Mouse (Mus musculus) CH12.LX (cell line): ENCODE results near the gene Cd300e. TPM values are rescaled to one million over a fixed set of nuclear protein-coding genes. Genes with fewer than 3 reads are reported as not detected.

ENCODE experiments used
- DNase-seq: peaks from one replicate; pipeline ENCODE4 v3.0.0-alpha.2; 2013; ENCODE audit errors: extremely low read depth
- H3K27ac ChIP-seq: 2 replicates; pipeline ENCODE4 v1.5.1; 2012; ENCODE audit warnings: low read depth, mild to moderate bottlenecking, control low read depth, moderate library complexity; ENCODE audit not compliant: insufficient read depth
- H3K27me3 ChIP-seq: replicated peaks from 2 replicates; pipeline ENCODE3; 2012; ENCODE audit warnings: inconsistent platforms
- H3K36me3 ChIP-seq, 2 experiments: replicated peaks in 1 of 2; 2 replicates each; pipeline versions ENCODE3 to v1.6.1; 2012; ENCODE audit warnings: inconsistent platforms in 1 of 2, low read length in 1 of 2, mild to moderate bottlenecking in 1 of 2, mixed read lengths in 1 of 2, moderate library complexity in 1 of 2; ENCODE audit not compliant: control insufficient read depth in 1 of 2, insufficient read depth in 1 of 2
- H3K4me1 ChIP-seq, 2 experiments: 2 replicates each; pipeline ENCODE4 v1.6.1; 2012; ENCODE audit warnings: inconsistent platforms in 1 of 2, moderate library complexity in 1 of 2; ENCODE audit not compliant: insufficient read depth in 2 of 2, control insufficient read depth in 1 of 2
- H3K4me2 ChIP-seq: 2 replicates; pipeline ENCODE4 v1.6.1; 2012; ENCODE audit warnings: low read depth, mild to moderate bottlenecking, control low read depth; ENCODE audit not compliant: poor library complexity, insufficient read depth, severe bottlenecking
- H3K4me3 ChIP-seq, 3 experiments: fragments of 150-350 bp in 1 of 3; sonication (generic) in 1 of 3; replicated peaks in 1 of 3; 2 replicates each; pipeline versions ENCODE3 to v1.5.1; 2011 to 2012; ENCODE audit warnings: low read depth in 2 of 3, low read length in 2 of 3, mild to moderate bottlenecking in 2 of 3, moderate library complexity in 2 of 3, control low read depth in 1 of 3, improper control_type of control experiment in 1 of 3, inconsistent platforms in 1 of 3, mixed read lengths in 1 of 3; ENCODE audit not compliant: poor library complexity in 1 of 3
- H3K79me2 ChIP-seq: replicated peaks from 2 replicates; pipeline ENCODE4 v1.6.1; 2012; ENCODE audit warnings: mild to moderate bottlenecking, moderate library complexity; ENCODE audit not compliant: control insufficient read depth, poor library complexity, insufficient read depth, severe bottlenecking; ENCODE audit errors: extremely low read depth
- H3K9ac ChIP-seq: 2 replicates; pipeline ENCODE4 v1.6.1; 2012; ENCODE audit warnings: low read depth, mild to moderate bottlenecking, control low read depth, moderate library complexity; ENCODE audit not compliant: insufficient read depth
- H3K9me3 ChIP-seq: replicated peaks from 2 replicates; pipeline ENCODE3; 2012; ENCODE audit warnings: low read length, inconsistent platforms, mixed read lengths
- BHLHE40 ChIP-seq: IDR thresholded peaks from 2 replicates; pipeline ENCODE4 v1.6.1; 2011; ENCODE audit warnings: mild to moderate bottlenecking, low read depth, low read length, improper control_type of control experiment
- CTCF ChIP-seq, 2 experiments: IDR thresholded peaks in 1 of 2; conservative IDR thresholded peaks in 1 of 2; 2 replicates each; pipeline ENCODE4 v1.5.1; 2011 to 2012; ENCODE audit warnings: low read depth in 2 of 2, low read length in 2 of 2, improper control_type of control experiment in 1 of 2, inconsistent platforms in 1 of 2, mild to moderate bottlenecking in 1 of 2, moderate library complexity in 1 of 2
- ELF1 ChIP-seq: IDR thresholded peaks from 2 replicates; pipeline ENCODE4 v1.6.1; 2014; ENCODE audit warnings: low read depth, mild to moderate bottlenecking, inconsistent platforms, low read length, improper control_type of control experiment
- EP300 ChIP-seq: IDR thresholded peaks from 2 replicates; pipeline ENCODE4 v1.6.1; 2011; ENCODE audit warnings: low read length, improper control_type of control experiment
- ETS1 ChIP-seq: conservative IDR thresholded peaks from 2 replicates; pipeline ENCODE4 v1.6.1; 2012; ENCODE audit warnings: low read depth, mild to moderate bottlenecking, inconsistent platforms, low read length, improper control_type of control experiment, moderate library complexity
- HCFC1 ChIP-seq: IDR thresholded peaks from 2 replicates; pipeline ENCODE4 v1.6.1; 2012; ENCODE audit warnings: low read depth, mild to moderate bottlenecking, inconsistent platforms, low read length, improper control_type of control experiment
- IRF4 ChIP-seq: IDR thresholded peaks from 2 replicates; pipeline ENCODE4 v1.6.1; 2014; ENCODE audit warnings: low read depth, mild to moderate bottlenecking, inconsistent platforms, low read length, improper control_type of control experiment
- JUN ChIP-seq: IDR thresholded peaks from 2 replicates; pipeline ENCODE4 v1.6.1; 2011; ENCODE audit warnings: low read depth, mild to moderate bottlenecking, low read length, improper control_type of control experiment, moderate library complexity; ENCODE audit not compliant: insufficient read depth
- MXI1 ChIP-seq: IDR thresholded peaks from 2 replicates; pipeline ENCODE4 v1.6.1; 2011; ENCODE audit warnings: mild to moderate bottlenecking, low read depth, low read length, improper control_type of control experiment
- MYC ChIP-seq: IDR thresholded peaks from 2 replicates; pipeline ENCODE4 v1.6.1; 2011; ENCODE audit warnings: low read depth, mild to moderate bottlenecking, improper control_type of control experiment, low read length
- NELFE ChIP-seq: IDR thresholded peaks from 2 replicates; pipeline ENCODE4 v1.6.1; 2011; ENCODE audit warnings: low read depth, low read length, improper control_type of control experiment
- RAD21 ChIP-seq: IDR thresholded peaks from 2 replicates; pipeline ENCODE4 v1.6.1; 2011; ENCODE audit warnings: low read depth, mild to moderate bottlenecking, low read length, improper control_type of control experiment, moderate library complexity
- SMC3 ChIP-seq: IDR thresholded peaks from 2 replicates; pipeline ENCODE4 v1.6.1; 2011; ENCODE audit warnings: low read depth, low read length, improper control_type of control experiment
- TBP ChIP-seq: conservative IDR thresholded peaks from 2 replicates; pipeline ENCODE4 v1.6.1; 2011; ENCODE audit warnings: low read depth, low read length, improper control_type of control experiment
- ZC3H11A ChIP-seq: IDR thresholded peaks from 2 replicates; pipeline ENCODE4 v1.6.1; 2012; ENCODE audit warnings: low read depth, mild to moderate bottlenecking, inconsistent platforms, low read length, improper control_type of control experiment
- dilution Hi-C: fragments of 300-500 bp; cut with MboI; formaldehyde crosslinking; loops from 2 replicates; pipeline ENCODE4 v1.14.3; 2020; ENCODE audit warnings: low sequenced_read_pairs; ENCODE audit not compliant: extremely low pct_unique_long_range_greater_than_20kb, extremely low pct_ligation_motif_present
- in situ Hi-C: fragments of 300-500 bp; cut with MboI; formaldehyde crosslinking; loops from 3 replicates; pipeline ENCODE4 v1.14.3; 2019; ENCODE audit warnings: low sequenced_read_pairs, low pct_ligation_motif_present, low pct_unique_long_range_greater_than_20kb, mixed read lengths
- polyA plus RNA-seq: library from polyadenylated mRNA; unstranded; fragments of >175 nt; gene quantifications from 2 replicates; pipeline ENCODE4 v1.2.1, GENCODE M21; 2012; ENCODE audit warnings: low read depth; ENCODE audit not compliant: insufficient read length
- total RNA-seq, 2 experiments: library from RNA; depleted of rRNA; stranded (reverse); fragments of 300-350 nt in 1 of 2; fragments of >200 nt in 1 of 2; gene quantifications; 2 replicates each; pipeline ENCODE4 v1.2.3; 2012 to 2014

The Cd300e gene
- total and polyA plus RNA-seq, 3 experiments: not detected

GRCm38 (mm10) chr11:115082196-115082595 lies 20.2 kb upstream of the Cd300e start:
- Histone ChIP-seq H3K27ac (no peak overlapping the region), H3K4me1 (peaks cover 12 to 18% of the 10 kb centered on the region in 2 experiments), H3K4me2 (no peak overlapping the region), H3K79me2 (no peaks in the 10 kb centered on the region), H3K4me3 (no peak overlapping the region), H3K9ac (no peak overlapping the region), H3K27me3 (peaks cover 5% of the 10 kb centered on the region), H3K9me3 (no peaks in the 10 kb centered on the region), H3K36me3 (no peaks in the 10 kb centered on the region)
- dilution Hi-C loops (no loop called here), in situ Hi-C loops (loop anchor here (5.0 kb wide), 1 partner anchor 75 kb away; no protein-coding TSS in a partner anchor)
- no peak for DNase-seq
- TF ChIP-seq IRF4 (no peak), MXI1 (no peak)

DNA sequence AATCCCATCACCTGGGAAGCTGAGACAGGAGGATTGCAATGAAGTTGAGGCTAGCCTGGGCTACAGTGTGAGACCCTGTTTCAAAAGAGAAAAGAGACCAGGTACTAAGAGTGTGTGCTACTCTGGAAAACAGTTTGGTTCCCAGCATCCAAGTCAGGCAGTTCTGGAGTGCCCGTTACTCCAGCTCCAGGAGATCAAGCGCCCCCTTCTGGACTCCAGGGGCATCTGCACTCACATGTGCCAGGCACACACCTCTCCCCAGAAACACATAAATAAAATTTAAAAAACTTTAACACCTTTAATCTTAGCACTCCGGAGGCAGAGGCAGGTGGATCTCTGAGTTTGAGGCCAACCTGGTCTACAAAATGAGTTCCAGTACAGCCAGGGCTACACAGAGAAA lies 19.4 kb upstream of the Cd300e start:
- H3K79me2 ChIP-seq: no peaks in the 10 kb centered on the region
- dilution Hi-C loops: no loop called here
- no peak overlapping the region for H3K4me3 ChIP-seq
- no peaks in the 10 kb centered on the region for H3K9me3 ChIP-seq
- DNase-seq: no peak
- no peak overlapping the region for H3K9ac ChIP-seq
- H3K27ac ChIP-seq: no peak overlapping the region
- no peak overlapping the region for H3K4me2 ChIP-seq
- no peaks in the 10 kb centered on the region for H3K36me3 ChIP-seq
- H3K4me1 ChIP-seq: peaks cover 12 to 16% of the 10 kb centered on the region in 2 experiments
- in situ Hi-C loops: loop anchor here (5.0 kb wide), 1 partner anchor 76 kb away; no protein-coding TSS in a partner anchor
- TF ChIP-seq HCFC1 (no peak), MXI1 (0 out of 2 replicates have a peak, but pooled peaks have one; percentile 23), ETS1 (no peak)
- TF ChIP-seq, all 38 proteins: peak for 1
- H3K27me3 ChIP-seq: peaks cover 9% of the 10 kb centered on the region

DNA sequence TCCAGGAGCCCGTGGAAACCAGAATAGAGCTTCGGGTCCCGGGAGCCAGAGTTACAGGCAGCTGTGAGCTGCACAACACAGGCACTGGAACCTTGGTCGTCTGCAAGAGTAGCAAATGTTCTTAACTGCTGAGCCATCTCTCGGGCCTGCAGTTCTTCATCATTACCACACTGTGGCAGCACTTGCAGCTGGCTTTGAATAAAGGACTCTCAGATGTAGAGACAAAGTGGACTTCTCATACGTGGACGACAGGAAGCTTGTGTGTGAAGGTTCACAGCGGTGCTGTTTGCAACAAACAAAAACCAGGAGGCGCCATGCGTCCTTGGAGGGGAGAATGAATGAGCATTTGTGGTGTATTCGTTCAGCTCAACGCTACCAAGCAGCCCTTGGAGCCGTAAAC lies 18.9 kb upstream of the Cd300e start:
- H3K4me3 ChIP-seq: no peak overlapping the region
- in situ Hi-C loops: loop anchor here (5.0 kb wide), 1 partner anchor 76 kb away; no protein-coding TSS in a partner anchor
- H3K4me2 ChIP-seq: no peak overlapping the region
- dilution Hi-C loops: no loop called here
- H3K36me3 ChIP-seq: no peaks in the 10 kb centered on the region
- peaks cover 10 to 11% of the 10 kb centered on the region in 2 experiments for H3K4me1 ChIP-seq
- TF ChIP-seq BHLHE40 (no peak; the same call in 1 of the 2 replicates), TBP (no peak), MYC (peak; percentile 47; the same call in 1 of the 2 replicates), JUN (no peak), ZC3H11A (peak; percentile 88), RAD21 (peak; percentile 95), NELFE (peak; percentile 43; the same call in 1 of the 2 replicates), EP300 (no peak), IRF4 (peak; percentile 58; the same call in 1 of the 2 replicates), CTCF (conservative IDR thresholded peaks at IDR 0.05 in 1 of 2, IDR thresholded peaks at IDR 0.05 in 1 of 2; ENCODE audit: low read depth in 2 of 2, low read length in 2 of 2) (peak; percentile 97 to 99), ELF1 (no peak), SMC3 (peak; percentile 98)
- TF ChIP-seq, all 38 proteins: peak for 7
- no peak overlapping the region for H3K9ac ChIP-seq
- H3K9me3 ChIP-seq: no peaks in the 10 kb centered on the region
- no peaks in the 10 kb centered on the region for H3K79me2 ChIP-seq
- H3K27ac ChIP-seq: no peak overlapping the region
- H3K27me3 ChIP-seq: peaks cover 11% of the 10 kb centered on the region
- peak; percentile 84 for DNase-seq
